Mouse (Mus musculus) megakaryocyte, embryonic 14.5 days (primary cell): ENCODE results near the gene Fcgr2b. TPM values are rescaled to one million over a fixed set of nuclear protein-coding genes. Genes with fewer than 3 reads are reported as not detected.
"Not testable (repeated sequence)": the region's sequence is repeated elsewhere in the genome, so short reads cannot be mapped to it uniquely, and the experiment has no call there.

Experiments
- H3K27me3 ChIP-seq: replicated peaks from 2 replicates; pipeline ENCODE3; 2012; ENCODE audit warnings: inconsistent platforms
- H3K36me3 ChIP-seq: replicated peaks from 2 replicates; pipeline ENCODE3; 2012; ENCODE audit warnings: low read length, inconsistent platforms, mixed read lengths
- H3K4me1 ChIP-seq: 2 replicates; pipeline ENCODE4 v1.6.1; 2012; ENCODE audit warnings: inconsistent platforms
- H3K4me3 ChIP-seq: replicated peaks from 2 replicates; pipeline ENCODE3; 2012; ENCODE audit warnings: moderate library complexity, mild to moderate bottlenecking, inconsistent platforms
- H3K9me3 ChIP-seq: 2 replicates; pipeline ENCODE4 v1.6.1; 2012; ENCODE audit warnings: inconsistent platforms
- FLI1 ChIP-seq: IDR thresholded peaks from 2 replicates; pipeline ENCODE4 v1.6.1; 2012; ENCODE audit warnings: low read length, inconsistent platforms, mixed read lengths
- GATA1 ChIP-seq: IDR thresholded peaks from 3 replicates; pipeline ENCODE4 v1.6.1; 2012; ENCODE audit warnings: mixed read lengths, low read length, inconsistent platforms, borderline replicate concordance
- polyA plus RNA-seq: library from polyadenylated mRNA; stranded (reverse); fragments of >175 nt; gene quantifications from 2 replicates; pipeline ENCODE4 v1.2.3, GENCODE M21; 2012; ENCODE audit warnings: low replicate concordance; ENCODE audit not compliant: insufficient read depth

The Fcgr2b gene
- polyA plus RNA-seq, 1 experiment: 17.6 TPM

- TF ChIP-seq FLI1 (no peak), GATA1 (no peak)
- Histone ChIP-seq H3K4me3 (peak overlapping the region; percentile 53), H3K4me1 (peaks cover 48% of the 10 kb centered on the region), H3K27me3 (peaks cover 6% of the 10 kb centered on the region), H3K36me3 (no peaks in the 10 kb centered on the region), H3K9me3 (0 out of 2 replicates have a peak, but pooled peaks cover under 1% of the 10 kb centered on the region)
These were observed 2.3 kb upstream of the Fcgr2b start for GRCm38 (mm10) chr1:170978601-170979000.

GRCm38 (mm10) chr1:170975751-170976161 lies 591 bp downstream of the Fcgr2b start:
- H3K4me3 ChIP-seq: peak overlapping the region; percentile 88
- no peaks in the 10 kb centered on the region for H3K27me3 ChIP-seq
- no peaks in the 10 kb centered on the region for H3K9me3 ChIP-seq
- peaks cover 5% of the 10 kb centered on the region for H3K36me3 ChIP-seq
- no peak for TF ChIP-seq FLI1
- TF ChIP-seq GATA1: no peak
- peaks cover 70% of the 10 kb centered on the region for H3K4me1 ChIP-seq

- not testable (repeated sequence) for H3K36me3 ChIP-seq, H3K27me3 ChIP-seq, H3K9me3 ChIP-seq
- H3K4me1 ChIP-seq: peaks cover 70% of the 10 kb centered on the region
- peak overlapping the region; percentile 88 for H3K4me3 ChIP-seq
These were observed 997 bp downstream of the Fcgr2b start for GRCm38 (mm10) chr1:170975350-170975749.

- Histone ChIP-seq H3K4me3 (peak overlapping the region; percentile 73), H3K27me3 (no peaks in the 10 kb centered on the region), H3K36me3 (peaks cover 5% of the 10 kb centered on the region), H3K9me3 (no peaks in the 10 kb centered on the region), H3K4me1 (peaks cover 70% of the 10 kb centered on the region)
- TF ChIP-seq FLI1 (no peak), GATA1 (no peak)
These were observed 1.6 kb downstream of the Fcgr2b start for GRCm38 (mm10) chr1:170974736-170975135.

GRCm38 (mm10) chr1:170974171-170974570 lies 2.2 kb downstream of the Fcgr2b start:
- Histone ChIP-seq H3K4me3 (peak overlapping the region; percentile 72), H3K4me1 (peaks cover 72% of the 10 kb centered on the region)
- TF ChIP-seq GATA1 (no peak), FLI1 (no peak)

GRCm38 (mm10) chr1:170972936-170973335 lies 3.4 kb downstream of the Fcgr2b start:
- Histone ChIP-seq H3K27me3 (no peaks in the 10 kb centered on the region), H3K36me3 (peaks cover 22% of the 10 kb centered on the region), H3K9me3 (peaks cover 8% of the 10 kb centered on the region), H3K4me1 (peaks cover 72% of the 10 kb centered on the region), H3K4me3 (peak overlapping the region; percentile 85)
- TF ChIP-seq FLI1: no peak
- no peak for TF ChIP-seq GATA1

More at GRCm38 (mm10) chr1:170974171-170974570, 2.2 kb downstream of the Fcgr2b start:
- Histone ChIP-seq H3K27me3 (no peaks in the 10 kb centered on the region), H3K36me3 (peaks cover 10% of the 10 kb centered on the region), H3K9me3 (no peaks in the 10 kb centered on the region)

- no peak overlapping the region for H3K4me3 ChIP-seq
- peaks cover 26% of the 10 kb centered on the region for H3K36me3 ChIP-seq
- peaks cover 72% of the 10 kb centered on the region for H3K4me1 ChIP-seq
- H3K9me3 ChIP-seq: peaks cover 8% of the 10 kb centered on the region
- H3K27me3 ChIP-seq: no peaks in the 10 kb centered on the region
- TF ChIP-seq FLI1 (no peak), GATA1 (no peak)
These were observed 3.9 kb downstream of the Fcgr2b start for GRCm38 (mm10) chr1:170972494-170972893.

- peaks cover 55% of the 10 kb centered on the region for H3K36me3 ChIP-seq
- TF ChIP-seq GATA1: no peak
- TF ChIP-seq FLI1: no peak
These were observed 7.8 kb downstream of the Fcgr2b start for GRCm38 (mm10) chr1:170968576-170968975.

GRCm38 (mm10) chr1:170967581-170967980 lies 8.8 kb downstream of the Fcgr2b start:
- Histone ChIP-seq H3K4me1 (peaks cover 41% of the 10 kb centered on the region), H3K27me3 (no peaks in the 10 kb centered on the region), H3K9me3 (peaks cover 8% of the 10 kb centered on the region), H3K4me3 (no peak overlapping the region), H3K36me3 (peaks cover 59% of the 10 kb centered on the region)
- TF ChIP-seq GATA1 (no peak), FLI1 (no peak)

More at GRCm38 (mm10) chr1:170968576-170968975, 7.8 kb downstream of the Fcgr2b start:
- Histone ChIP-seq H3K4me1 (peaks cover 41% of the 10 kb centered on the region), H3K9me3 (peaks cover 8% of the 10 kb centered on the region), H3K27me3 (no peaks in the 10 kb centered on the region), H3K4me3 (no peak overlapping the region)

- peaks cover 6% of the 10 kb centered on the region for H3K27me3 ChIP-seq
These were observed 13.3 kb downstream of the Fcgr2b start for GRCm38 (mm10) chr1:170963087-170963486.

GRCm38 (mm10) chr1:170962301-170962700 lies 14.0 kb downstream of the Fcgr2b start:
- H3K9me3 ChIP-seq: no peaks in the 10 kb centered on the region
- peaks cover 6% of the 10 kb centered on the region for H3K27me3 ChIP-seq

More at GRCm38 (mm10) chr1:170963087-170963486, 13.3 kb downstream of the Fcgr2b start:
- no peak for TF ChIP-seq FLI1
- no peak for TF ChIP-seq GATA1
- no peak overlapping the region for H3K4me3 ChIP-seq
- peaks cover 43% of the 10 kb centered on the region for H3K4me1 ChIP-seq
- peaks cover 48% of the 10 kb centered on the region for H3K36me3 ChIP-seq
- no peaks in the 10 kb centered on the region for H3K9me3 ChIP-seq

More at GRCm38 (mm10) chr1:170962301-170962700, 14.0 kb downstream of the Fcgr2b start:
- Histone ChIP-seq H3K4me3 (no peak overlapping the region), H3K36me3 (peaks cover 41% of the 10 kb centered on the region), H3K4me1 (peaks cover 35% of the 10 kb centered on the region)
- TF ChIP-seq GATA1 (no peak), FLI1 (no peak)
